Mouse (Mus musculus) E14TG2a.4 (cell line): Measurements from ENCODE around the gene Fkrp.

ENCODE experiments used
- H3K27me3 ChIP-seq: 2 replicates; pipeline ENCODE4 v1.6.1; 2014; ENCODE audit warnings: low read length, control low read depth; ENCODE audit not compliant: insufficient read depth
- H3K36me3 ChIP-seq: 2 replicates; pipeline ENCODE4 v1.6.1; 2014; ENCODE audit warnings: low read length, control low read depth; ENCODE audit not compliant: insufficient read depth
- H3K4me1 ChIP-seq: replicated peaks from 2 replicates; pipeline ENCODE4 v1.6.1; 2014; ENCODE audit warnings: low read depth, low read length, control low read depth
- H3K4me3 ChIP-seq: replicated peaks from 2 replicates; pipeline ENCODE4 v1.5.1; 2014; ENCODE audit warnings: mild to moderate bottlenecking, low read length
- H3K9me3 ChIP-seq: 2 replicates; pipeline ENCODE4 v1.6.1; 2014; ENCODE audit warnings: low read length, control low read depth
- CTCF ChIP-seq: conservative IDR thresholded peaks from 2 replicates; pipeline ENCODE4 v1.5.1; 2014; ENCODE audit warnings: low read length
- NANOG ChIP-seq: IDR thresholded peaks from 2 replicates; pipeline ENCODE4 v1.6.1; 2014; ENCODE audit warnings: borderline replicate concordance, low read length, mixed read lengths
- POU5F1 ChIP-seq: IDR thresholded peaks from 2 replicates; pipeline ENCODE4 v1.6.1; 2014; ENCODE audit warnings: low read length, borderline replicate concordance

Gene Fkrp

DNA sequence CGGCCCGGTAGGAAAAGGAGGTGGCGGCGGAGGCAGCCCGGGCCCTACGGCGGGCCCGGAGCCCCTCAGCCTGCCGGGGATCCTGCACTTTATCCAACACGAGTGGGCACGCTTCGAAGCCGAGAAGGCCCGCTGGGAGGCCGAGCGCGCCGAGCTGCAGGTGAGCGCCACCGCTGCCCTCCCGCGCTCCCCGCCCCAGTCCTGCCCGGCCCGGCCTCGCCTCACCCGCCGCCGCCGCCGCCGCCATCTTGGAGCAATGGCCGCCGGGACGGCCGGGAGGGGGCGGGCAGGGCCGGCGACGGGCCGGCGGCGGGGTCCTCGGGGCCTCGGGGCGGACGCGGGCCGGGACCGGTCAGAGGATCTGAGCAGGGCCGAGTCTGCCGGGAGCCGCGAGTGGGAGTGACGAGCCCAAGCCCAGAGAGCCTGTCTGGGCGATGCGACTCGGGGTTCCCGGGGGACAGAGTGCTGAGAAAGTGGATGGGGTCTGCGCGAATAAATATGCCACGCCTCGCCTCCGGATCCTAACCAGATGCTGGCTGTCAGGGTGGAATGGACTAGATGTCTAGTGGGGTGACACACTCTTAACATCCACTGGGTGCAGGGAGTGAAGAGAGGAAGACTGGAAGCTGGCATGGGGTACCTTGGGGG is at the start of gene Fkrp:
Gene Fkrp, minus strand, starts transcription at position 258 of the 648 bp plus-strand sequence.
- TF ChIP-seq NANOG (no peak), POU5F1 (no peak), CTCF (no peak)
- Histone ChIP-seq H3K27me3 (peaks cover 14% of the 10 kb centered on the region), H3K4me1 (peaks cover 53% of the 10 kb centered on the region), H3K9me3 (no peaks in the 10 kb centered on the region), H3K36me3 (peaks cover 51% of the 10 kb centered on the region), H3K4me3 (peak within 1 kb of the TSS; percentile 97)

DNA sequence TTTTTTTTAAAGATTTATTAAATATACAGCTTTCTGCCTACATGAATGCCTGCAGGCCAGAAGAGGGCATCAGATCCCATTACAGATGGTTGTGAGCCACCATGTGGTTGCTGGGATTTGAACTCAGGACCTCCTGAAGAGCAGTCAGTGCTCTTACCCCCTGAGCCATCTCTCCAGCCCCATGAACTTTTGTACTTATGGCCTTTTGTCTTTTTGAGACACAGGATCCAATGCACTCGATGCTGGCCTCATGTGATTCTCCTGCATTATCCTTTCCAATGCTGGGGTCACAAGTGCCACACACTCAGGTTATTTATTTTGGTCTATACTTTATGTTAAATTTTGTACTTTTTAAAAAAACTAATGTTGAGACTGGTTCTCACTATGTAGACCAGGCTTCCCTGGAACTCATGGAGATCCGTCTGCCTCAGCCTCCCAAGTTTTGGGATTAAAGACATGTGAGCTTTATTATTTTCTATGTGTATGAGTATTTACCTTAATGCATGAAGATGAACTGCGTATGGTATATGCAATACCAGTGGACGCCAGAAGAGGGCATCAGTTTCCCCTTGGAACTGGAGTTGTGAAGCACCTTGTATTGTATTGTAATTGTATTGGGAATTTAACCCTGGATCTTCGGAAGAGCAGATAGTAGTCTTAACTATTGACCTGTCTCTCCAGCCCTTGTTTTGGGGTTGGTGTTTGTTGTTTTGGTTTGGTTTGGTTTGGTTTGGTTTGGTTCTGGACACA is 43.5 kb upstream of the Fkrp start:
- peaks cover 13% of the 10 kb centered on the region for H3K4me1 ChIP-seq
- TF ChIP-seq CTCF (peak; percentile 83), POU5F1 (no peak)
- H3K9me3 ChIP-seq, result no peaks in the 10 kb centered on the region
- no peaks in the 10 kb centered on the region for H3K27me3 ChIP-seq
- H3K4me3 ChIP-seq, result no peak overlapping the region
- H3K36me3 ChIP-seq, result peaks cover 20% of the 10 kb centered on the region

DNA sequence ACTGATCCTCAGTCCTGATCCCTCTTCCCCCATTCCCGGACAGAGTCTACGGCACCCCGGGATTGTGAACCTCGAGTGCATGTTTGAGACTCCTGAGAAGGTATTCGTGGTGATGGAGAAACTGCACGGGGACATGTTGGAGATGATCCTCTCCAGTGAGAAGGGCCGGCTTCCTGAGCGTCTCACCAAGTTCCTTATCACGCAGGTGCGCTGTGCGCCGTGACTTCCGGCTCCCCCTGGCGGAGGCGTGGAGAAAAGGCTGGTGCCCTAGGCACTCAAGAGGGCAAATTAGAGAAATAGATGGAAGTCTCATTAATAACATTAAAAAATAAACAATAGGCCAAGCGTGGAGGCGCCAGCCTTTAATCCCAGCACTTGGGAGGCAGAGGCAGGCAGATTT is 41.8 kb upstream of the Fkrp start:
- Histone ChIP-seq H3K27me3 (no peaks in the 10 kb centered on the region), H3K4me3 (peak overlapping the region; percentile 53), H3K9me3 (no peaks in the 10 kb centered on the region), H3K36me3 (peaks cover 20% of the 10 kb centered on the region), H3K4me1 (peaks cover 22% of the 10 kb centered on the region)
- TF ChIP-seq POU5F1 (no peak), CTCF (peak; percentile 82)

- Histone ChIP-seq H3K36me3 (peaks cover 33% of the 10 kb centered on the region), H3K4me3 (no peak overlapping the region), H3K27me3 (peaks cover 6% of the 10 kb centered on the region), H3K4me1 (peaks cover 40% of the 10 kb centered on the region), H3K9me3 (no peaks in the 10 kb centered on the region)
- TF ChIP-seq POU5F1 (no peak), CTCF (no peak)
These were observed 36.8 kb upstream of the Fkrp start for GRCm38 (mm10) chr7:16853302-16853831.

DNA sequence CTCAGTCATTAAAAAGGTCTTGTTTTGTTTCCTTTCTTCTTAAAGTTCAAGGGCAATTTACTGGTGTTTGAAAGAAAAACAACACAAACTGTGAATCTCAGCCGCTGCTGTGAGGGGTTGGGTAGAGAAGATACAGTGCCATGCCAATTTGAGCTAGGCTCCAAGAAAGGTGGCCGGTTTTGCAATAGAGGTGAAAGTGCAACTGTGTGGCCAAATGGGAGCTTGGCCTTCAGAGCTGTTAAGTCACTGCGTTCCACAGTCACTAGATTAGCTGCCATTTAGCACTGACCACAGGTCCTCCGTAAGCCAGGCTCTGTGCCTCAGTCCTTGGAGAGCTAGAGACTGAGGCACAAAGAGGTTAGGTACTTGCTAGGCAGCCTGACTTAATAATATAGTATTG is 35.1 kb upstream of the Fkrp start:
- H3K36me3 ChIP-seq, result peaks cover 28% of the 10 kb centered on the region
- no peaks in the 10 kb centered on the region for H3K9me3 ChIP-seq
- peaks cover 46% of the 10 kb centered on the region for H3K4me1 ChIP-seq
- no peak overlapping the region for H3K4me3 ChIP-seq
- peaks cover 20% of the 10 kb centered on the region for H3K27me3 ChIP-seq
- no peak for TF ChIP-seq NANOG
- no peak for TF ChIP-seq POU5F1
- no peak for TF ChIP-seq CTCF

DNA sequence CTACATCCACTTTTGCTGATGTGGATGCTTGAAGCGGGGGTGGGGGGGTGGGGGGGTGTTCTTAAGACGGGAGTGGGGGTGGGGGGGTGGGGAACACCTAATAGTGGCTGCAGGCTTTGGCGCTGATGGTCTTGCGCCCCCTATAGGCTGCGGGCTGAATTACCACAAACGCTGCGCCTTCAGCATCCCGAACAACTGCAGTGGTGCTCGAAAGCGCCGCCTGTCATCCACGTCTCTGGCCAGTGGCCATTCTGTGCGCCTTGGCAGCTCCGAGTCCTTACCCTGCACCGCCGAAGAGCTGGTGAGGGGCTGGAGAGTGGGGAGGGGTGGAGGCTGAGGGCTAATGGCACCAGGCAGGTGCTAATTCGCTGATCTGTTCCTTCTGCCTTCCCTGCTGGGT is 32.0 kb upstream of the Fkrp start:
- H3K9me3 ChIP-seq, result no peaks in the 10 kb centered on the region
- peaks cover 42% of the 10 kb centered on the region for H3K27me3 ChIP-seq
- peaks cover 56% of the 10 kb centered on the region for H3K4me1 ChIP-seq
- peak overlapping the region; percentile 51 for H3K4me3 ChIP-seq
- peaks cover 13% of the 10 kb centered on the region; the same call in 1 of the 2 replicates for H3K36me3 ChIP-seq
- TF ChIP-seq NANOG (no peak), CTCF (peak; percentile 63)

DNA sequence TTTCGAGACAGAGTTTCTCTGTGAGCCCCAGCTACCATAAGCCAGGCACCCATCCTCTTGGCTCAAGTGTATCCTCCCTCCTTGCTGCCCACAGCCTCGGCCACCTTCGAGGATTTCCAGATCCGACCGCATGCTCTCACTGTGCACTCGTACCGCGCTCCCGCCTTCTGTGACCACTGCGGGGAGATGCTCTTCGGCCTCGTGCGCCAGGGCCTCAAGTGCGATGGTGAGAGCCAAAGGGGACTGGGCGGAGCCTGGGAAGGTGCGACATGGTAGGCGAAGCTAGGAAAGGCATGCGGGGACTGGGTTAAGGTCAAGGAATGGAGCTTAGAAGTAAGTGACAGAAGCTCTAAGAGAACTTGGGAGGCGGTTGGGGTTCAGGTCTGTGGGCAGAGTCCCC is 31.0 kb upstream of the Fkrp start:
- H3K9me3 ChIP-seq, result no peaks in the 10 kb centered on the region
- TF ChIP-seq CTCF (no peak), POU5F1 (no peak), NANOG (no peak)
- H3K27me3 ChIP-seq, result peaks cover 48% of the 10 kb centered on the region
- peaks cover 56% of the 10 kb centered on the region for H3K4me1 ChIP-seq
- H3K4me3 ChIP-seq, result 0 out of 2 replicates have a peak overlapping the region, but pooled peaks have one; percentile 23
- H3K36me3 ChIP-seq, result peaks cover 13% of the 10 kb centered on the region; the same call in 1 of the 2 replicates

DNA sequence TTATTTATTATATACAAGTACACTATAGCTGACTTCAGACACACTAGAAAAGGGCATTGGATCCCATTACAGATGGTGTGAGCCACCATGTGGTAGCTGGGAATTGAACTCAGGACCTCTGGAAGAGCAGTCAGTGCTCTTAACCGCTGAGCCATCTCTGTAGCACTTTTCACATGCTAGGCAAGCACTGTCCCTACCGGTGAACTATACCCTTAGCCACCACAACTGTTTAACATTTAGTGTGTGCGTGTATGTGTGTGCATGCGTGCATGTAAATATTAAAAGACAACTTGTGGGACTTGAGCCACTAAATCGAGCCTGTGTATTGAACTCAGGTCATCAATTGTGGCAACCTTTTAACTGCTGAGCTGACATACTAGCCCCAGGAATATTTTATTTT is 30.2 kb upstream of the Fkrp start:
- H3K9me3 ChIP-seq, result no peaks in the 10 kb centered on the region

GRCm38 (mm10) chr7:16845820-16846167 is 29.3 kb upstream of the Fkrp start:
- no peak for TF ChIP-seq NANOG
- no peak for TF ChIP-seq CTCF
- no peak for TF ChIP-seq POU5F1

More for the DNA sequence above, 30.2 kb upstream of the Fkrp start:
- TF ChIP-seq NANOG, result no peak
- H3K4me1 ChIP-seq, result peaks cover 62% of the 10 kb centered on the region
- H3K36me3 ChIP-seq, result peaks cover 18% of the 10 kb centered on the region
- no peak overlapping the region for H3K4me3 ChIP-seq
- H3K27me3 ChIP-seq, result peaks cover 48% of the 10 kb centered on the region

More at GRCm38 (mm10) chr7:16845820-16846167, 29.3 kb upstream of the Fkrp start:
- H3K4me3 ChIP-seq, result peak overlapping the region; percentile 69
- peaks cover 72% of the 10 kb centered on the region for H3K4me1 ChIP-seq
- H3K27me3 ChIP-seq, result peaks cover 48% of the 10 kb centered on the region
- H3K9me3 ChIP-seq, result no peaks in the 10 kb centered on the region
- peaks cover 28% of the 10 kb centered on the region for H3K36me3 ChIP-seq
